Mouse (Mus musculus) kidney, postnatal 0 days (tissue): Measurements from ENCODE around the gene Slc6a9. TPM values are rescaled to one million over a fixed set of nuclear protein-coding genes. Genes with fewer than 3 reads are reported as not detected.

Source experiments
- ATAC-seq: fragments of 200-750 bp; cut with Nextera tagmentation; replicated peaks from 2 replicates; pipeline ENCODE4 v1.8.0; 2017; ENCODE audit warnings: low read depth, moderate number of reproducible peaks, moderate TSS enrichment, moderate library complexity; ENCODE audit not compliant: low FRiP score
- DNase-seq: peaks from one replicate; pipeline ENCODE4 v3.0.0-alpha.2; 2016; ENCODE audit warnings: low spot score
- H3K27ac ChIP-seq: fragments of 300-500 bp; sonication (generic); 2 replicates; pipeline ENCODE4 v1.5.1; 2014; ENCODE audit warnings: mild to moderate bottlenecking
- H3K27me3 ChIP-seq: fragments of 300-500 bp; sonication (generic); 2 replicates; pipeline ENCODE4 v1.6.1; 2014; ENCODE audit warnings: low read length, mixed read lengths; ENCODE audit not compliant: insufficient read depth
- H3K36me3 ChIP-seq: fragments of 300-500 bp; sonication (generic); 2 replicates; pipeline ENCODE4 v1.6.1; 2014; ENCODE audit warnings: low read length, mixed read lengths; ENCODE audit not compliant: insufficient read depth
- H3K4me1 ChIP-seq: fragments of 300-500 bp; sonication (generic); replicated peaks from 2 replicates; pipeline ENCODE4 v1.6.1; 2014; ENCODE audit warnings: antibody characterized with exemption, low read length, mixed read lengths; ENCODE audit not compliant: insufficient read depth
- H3K4me2 ChIP-seq: fragments of 300-500 bp; sonication (generic); 2 replicates; pipeline ENCODE4 v1.6.1; 2014; ENCODE audit warnings: mild to moderate bottlenecking, low read length, moderate library complexity, mixed read lengths
- H3K4me3 ChIP-seq: fragments of 300-500 bp; sonication (generic); replicated peaks from 2 replicates; pipeline ENCODE4 v1.5.1; 2014; ENCODE audit warnings: low read depth, low read length
- H3K9ac ChIP-seq: fragments of 300-500 bp; sonication (generic); 2 replicates; pipeline ENCODE4 v1.6.1; 2014; ENCODE audit warnings: low read depth, low read length
- H3K9me3 ChIP-seq: fragments of 300-500 bp; sonication (generic); replicated peaks from 2 replicates; pipeline ENCODE4 v1.6.1; 2016; ENCODE audit warnings: low read length, inconsistent platforms, mixed read lengths
- CTCF ChIP-seq: IDR thresholded peaks from 2 replicates; pipeline ENCODE4 v1.5.1; 2016; ENCODE audit warnings: antibody characterized with exemption, low read depth, mild to moderate bottlenecking, moderate library complexity
- WGBS: fragments of 180-500 bp; shearing (Covaris S2); extraction: QIAGEN DNeasy Blood & Tissue Kit; methylation state at CpG from one replicate; pipeline ENCODE4 v1.1.7; 2014; 5-methylcytosine and 5-hydroxymethylcytosine counted together
- polyA plus RNA-seq: library from polyadenylated mRNA; unstranded; fragments of >200 nt; fragmentation: Nextera tagmentation; extraction: Ambion mirVana; gene quantifications from 2 replicates; pipeline ENCODE4 v1.2.1, GENCODE M21; 2015

The Slc6a9 gene
- polyA plus RNA-seq, 1 experiment from 2014 or later = 8.6 TPM

GRCm38 (mm10) chr4:117830801-117831200, 3.5 kb upstream of the Slc6a9 start:
- H3K4me2 ChIP-seq = no peak overlapping the region
- no peaks in the 10 kb centered on the region for H3K9me3 ChIP-seq
- TF ChIP-seq CTCF = no peak
- H3K4me1 ChIP-seq = peaks cover 12% of the 10 kb centered on the region; the same call in 1 of the 2 replicates
- H3K4me3 ChIP-seq = no peak overlapping the region
- ATAC-seq = no peak
- no peak overlapping the region for H3K27ac ChIP-seq
- WGBS = 94% methylated on average over 9 of the region's 9 CpGs
- no peaks in the 10 kb centered on the region for H3K36me3 ChIP-seq
- H3K9ac ChIP-seq = no peak overlapping the region
- H3K27me3 ChIP-seq = no peaks in the 10 kb centered on the region
- no peak for DNase-seq

GRCm38 (mm10) chr4:117831499-117831898, 2.8 kb upstream of the Slc6a9 start:
- 59% methylated on average over 2 of the region's 2 CpGs for WGBS
- Histone ChIP-seq H3K36me3 (no peaks in the 10 kb centered on the region), H3K4me1 (peaks cover 12% of the 10 kb centered on the region; the same call in 1 of the 2 replicates), H3K9me3 (no peaks in the 10 kb centered on the region), H3K9ac (no peak overlapping the region), H3K27ac (no peak overlapping the region), H3K4me2 (no peak overlapping the region), H3K27me3 (no peaks in the 10 kb centered on the region), H3K4me3 (no peak overlapping the region)
- no peak for TF ChIP-seq CTCF
- ATAC-seq = no peak
- no peak for DNase-seq

- 64% methylated on average over 9 of the region's 9 CpGs for WGBS
- ATAC-seq (no peak), DNase-seq (peak; percentile 23)
- no peak for TF ChIP-seq CTCF
- H3K4me2 ChIP-seq = no peak overlapping the region
- H3K9ac ChIP-seq = no peak overlapping the region
- no peaks in the 10 kb centered on the region for H3K9me3 ChIP-seq
- no peaks in the 10 kb centered on the region for H3K27me3 ChIP-seq
- no peak overlapping the region for H3K4me3 ChIP-seq
- H3K4me1 ChIP-seq = peaks cover 16% of the 10 kb centered on the region; the same call in 1 of the 2 replicates
- no peak overlapping the region for H3K27ac ChIP-seq
- no peaks in the 10 kb centered on the region for H3K36me3 ChIP-seq
These were observed 2.2 kb upstream of the Slc6a9 start for GRCm38 (mm10) chr4:117831920-117832691.

- H3K27ac ChIP-seq = peak overlapping the region; percentile 85
- peak; percentile 18; the same call in 1 of the 2 replicates for ATAC-seq
- no peaks in the 10 kb centered on the region for H3K36me3 ChIP-seq
- WGBS = 1% methylated on average over 35 of the region's 36 CpGs
- H3K4me1 ChIP-seq = peaks cover 17% of the 10 kb centered on the region; the same call in 1 of the 2 replicates
- peak overlapping the region; percentile 64 for H3K4me3 ChIP-seq
- H3K9me3 ChIP-seq = no peaks in the 10 kb centered on the region
- H3K27me3 ChIP-seq = no peaks in the 10 kb centered on the region
- TF ChIP-seq CTCF = no peak
- H3K4me2 ChIP-seq = peak overlapping the region; percentile 94
- peak; percentile 92 for DNase-seq
- peak overlapping the region; percentile 74 for H3K9ac ChIP-seq
These were observed 682 bp downstream of the Slc6a9 start for GRCm38 (mm10) chr4:117834845-117835530.

DNA sequence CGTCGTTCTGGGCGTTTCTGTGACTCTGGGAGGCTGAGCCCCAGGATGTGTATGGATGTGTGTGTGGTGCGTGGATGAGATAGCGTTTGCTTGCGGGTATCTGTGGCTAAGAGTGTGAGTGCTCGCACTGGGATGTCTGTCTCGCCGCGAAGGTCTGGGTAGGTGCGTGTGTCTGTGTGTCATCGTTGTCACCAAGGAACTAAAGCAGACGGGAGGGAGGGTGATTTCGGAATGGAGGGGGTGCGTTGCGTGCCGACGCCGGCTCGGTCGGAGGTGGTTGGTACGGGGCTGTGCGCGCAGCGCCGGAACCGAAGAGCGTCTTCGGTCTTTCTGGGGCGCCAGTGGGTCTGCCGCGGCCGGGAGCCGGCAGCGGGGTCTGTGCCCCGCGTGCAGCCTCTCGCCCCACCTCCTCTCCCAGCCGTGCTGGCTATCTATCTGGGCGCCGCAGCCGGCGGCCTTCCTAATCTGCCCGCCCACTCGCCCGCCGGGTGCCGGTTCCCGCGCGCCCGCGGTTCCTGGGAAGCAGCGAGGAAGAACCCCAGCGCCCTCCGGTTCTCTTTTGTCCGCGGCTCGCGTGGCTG, 1.3 kb downstream of the Slc6a9 start:
- H3K27ac ChIP-seq = peak overlapping the region; percentile 85
- H3K9ac ChIP-seq = peak overlapping the region; percentile 74
- peaks cover 16% of the 10 kb centered on the region; the same call in 1 of the 2 replicates for H3K4me1 ChIP-seq
- H3K27me3 ChIP-seq = no peaks in the 10 kb centered on the region
- H3K4me2 ChIP-seq = peak overlapping the region; percentile 94
- H3K36me3 ChIP-seq = no peaks in the 10 kb centered on the region
- DNase-seq (peak; percentile 34), ATAC-seq (peak; percentile 16; the same call in 1 of the 2 replicates)
- no peak for TF ChIP-seq CTCF
- H3K9me3 ChIP-seq = no peaks in the 10 kb centered on the region
- peak overlapping the region; percentile 64 for H3K4me3 ChIP-seq
- under 1% methylated on average over 59 of the region's 60 CpGs for WGBS

- Histone ChIP-seq H3K9ac (peak overlapping the region; percentile 74), H3K36me3 (no peaks in the 10 kb centered on the region), H3K4me2 (peak overlapping the region; percentile 94), H3K27ac (peak overlapping the region; percentile 85), H3K9me3 (no peaks in the 10 kb centered on the region), H3K4me1 (peaks cover 16% of the 10 kb centered on the region; the same call in 1 of the 2 replicates), H3K4me3 (peak overlapping the region; percentile 64), H3K27me3 (no peaks in the 10 kb centered on the region)
- ATAC-seq = peak; percentile 91
- WGBS = under 1% methylated on average over 42 of the region's 48 CpGs
- TF ChIP-seq CTCF = no peak
- peak; percentile 96 for DNase-seq
These were observed 2.0 kb downstream of the Slc6a9 start for GRCm38 (mm10) chr4:117836204-117836767.
